9 mouse cellular contexts compared by ENCODE assay signal in the genomic region with DNA sequence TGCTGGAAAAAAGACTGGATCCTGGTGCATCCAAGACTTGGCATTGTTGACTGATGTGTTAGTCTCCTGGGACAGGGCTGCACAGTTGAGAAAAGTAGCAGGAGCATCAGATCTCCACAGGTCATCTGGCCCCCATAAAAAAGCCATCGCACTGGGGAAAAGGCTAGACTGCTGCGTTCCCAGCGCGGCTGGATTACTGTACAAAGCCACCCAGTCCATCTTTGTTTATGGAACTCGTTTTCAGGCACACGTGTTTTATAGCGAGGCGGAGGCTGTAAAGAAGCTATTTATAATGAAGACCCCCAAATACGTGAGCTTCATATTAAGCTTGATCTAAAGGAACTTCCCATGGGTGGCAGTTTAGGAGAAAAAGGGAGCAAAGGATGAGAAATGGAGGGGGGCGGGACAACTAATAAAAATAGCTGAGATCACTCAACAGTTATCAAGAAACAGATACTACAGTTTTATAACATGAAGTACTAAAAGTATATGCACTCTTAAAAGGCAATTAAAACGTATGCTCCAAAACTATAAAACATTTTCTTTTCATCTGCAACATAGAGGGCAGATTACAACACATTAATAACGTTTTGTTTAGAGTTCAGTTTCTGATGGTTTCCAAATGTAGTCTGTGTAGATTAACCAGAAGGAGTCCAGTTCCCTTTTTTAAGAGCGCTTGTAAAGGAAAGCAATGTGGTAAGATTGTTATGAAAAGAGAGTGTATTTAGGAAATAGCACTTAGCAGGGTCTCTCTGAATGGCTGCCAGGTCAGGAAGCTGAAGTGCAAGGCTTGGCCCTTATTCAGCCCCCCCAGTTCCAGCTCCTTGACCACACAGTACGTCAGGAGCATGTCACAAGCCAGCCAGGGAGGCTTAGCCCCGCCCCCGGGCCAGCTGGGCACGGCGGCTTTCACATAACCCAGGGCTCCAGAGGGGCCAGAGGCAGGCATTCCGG.
DNase-seq lines count a peak whose midpoint lies in the region; ATAC-seq lines count a peak whose summit lies in the region.
"Had no signal": no experiment of that assay in that cellular context is flagged by ENCODE, and none has a peak within 500 bp of the region (broad histone marks: within the 10 kb centered on the region; RNA-seq: fewer than 3 reads in every experiment).

No protein-coding gene starts in this region.

- H3K4me2 ChIP-seq in heart, embryonic 16.5 days (ENCODE audit: low read depth, low read length), result peak overlapping the region; percentile 45
- H3K4me2 ChIP-seq in stomach, embryonic 15.5 days, result peak overlapping the region; percentile 33; the same call in 1 of the 2 replicates
- H3K4me2 ChIP-seq: embryonic facial prominence, embryonic 12.5 days had no signal

- no peaks in the 10 kb centered on the region for H3K9me3 ChIP-seq in heart, embryonic 16.5 days (replicated peaks; ENCODE audit: control insufficient read depth, low read length)
- H3K9me3 ChIP-seq in stomach, embryonic 15.5 days, result no peaks in the 10 kb centered on the region
- H3K9me3 ChIP-seq: embryonic facial prominence, embryonic 12.5 days had no signal

- H3K36me3 ChIP-seq in heart, embryonic 16.5 days (ENCODE audit: control insufficient read depth, insufficient read depth), result no peaks in the 10 kb centered on the region
- H3K36me3 ChIP-seq in stomach, embryonic 15.5 days, result no peaks in the 10 kb centered on the region
- H3K36me3 ChIP-seq: embryonic facial prominence, embryonic 12.5 days had no signal

- peak; percentile 1 for DNase-seq in CD4-positive, CD25-positive, alpha-beta regulatory T cell, adult 2 months (ENCODE audit: low read depth, low spot score)
- DNase-seq in urinary bladder, postnatal 25 days (ENCODE audit: low spot score), result peak; percentile 53
- no peak for DNase-seq in urinary bladder, postnatal 10 days (ENCODE audit: low spot score)
- DNase-seq in kidney, postnatal 4 days, result peak; percentile 87 to 92

- 49% methylated on average over 19 of the region's 19 CpGs for WGBS in heart, embryonic 16.5 days
- 30% methylated on average over 19 of the region's 19 CpGs for WGBS in stomach, embryonic 15.5 days

- H3K27ac ChIP-seq in heart, embryonic 16.5 days (ENCODE audit: low read length), result peak overlapping the region; percentile 45; the same call in 1 of the 2 replicates
- H3K27ac ChIP-seq in stomach, embryonic 15.5 days, result peak overlapping the region; percentile 44; the same call in 1 of the 2 replicates
- H3K27ac ChIP-seq: embryonic facial prominence, embryonic 12.5 days had no signal

- H3K27me3 ChIP-seq in heart, embryonic 16.5 days (ENCODE audit: control insufficient read depth, insufficient read depth, low read length), result 0 out of 2 replicates have a peak, but pooled peaks cover 4% of the 10 kb centered on the region
- peaks cover 8% of the 10 kb centered on the region; the same call in 1 of the 2 replicates for H3K27me3 ChIP-seq in stomach, embryonic 15.5 days (replicated peaks)

- H3K4me1 ChIP-seq in heart, embryonic 16.5 days (ENCODE audit: control insufficient read depth, insufficient read depth, low read length), result peaks cover 12% of the 10 kb centered on the region
- peaks cover 17% of the 10 kb centered on the region for H3K4me1 ChIP-seq in stomach, embryonic 15.5 days

- ATAC-seq in CD4-positive, CD25-positive, alpha-beta regulatory T cell, adult 4 months, result no peak
- ATAC-seq in heart, embryonic 16.5 days (replicated peaks; ENCODE audit: extremely low read depth, insufficient read depth, low FRiP score), result peak; percentile 52
- ATAC-seq in megakaryocyte, adult 5-6 weeks (ENCODE audit: poor library complexity, severe bottlenecking), result peak; percentile 92
- peak; percentile 57; the same call in 1 of the 2 replicates for ATAC-seq in stomach, embryonic 15.5 days (ENCODE audit: insufficient read depth, low FRiP score, low read depth)

- no peak overlapping the region for H3K9ac ChIP-seq in heart, embryonic 16.5 days (ENCODE audit: low read length)
- H3K9ac ChIP-seq in stomach, embryonic 15.5 days, result no peak overlapping the region
- H3K9ac ChIP-seq: embryonic facial prominence, embryonic 12.5 days had no signal

- H3K4me3 ChIP-seq in heart, embryonic 16.5 days (ENCODE audit: low read length), result no peak overlapping the region
- no peak overlapping the region for H3K4me3 ChIP-seq in stomach, embryonic 15.5 days (replicated peaks)
- H3K4me3 ChIP-seq: embryonic facial prominence, embryonic 12.5 days had no signal
